Mouse (Mus musculus): ENCODE data around the gene 1700020A23Rik.

- TF ChIP-seq CTCF (IDR thresholded peaks at IDR 0.05; ENCODE audit: extremely low read depth, insufficient read length, insufficient replicate concordance, low read depth, low read length) (no peak), POLR2A (IDR thresholded peaks at IDR 0.05; ENCODE audit: low read depth, low read length) (no peak)
Observed at GRCm38 (mm10) chr2:130442162-130442561, 37.1 kb downstream of the 1700020A23Rik start.
